8 mouse cellular contexts compared by ENCODE assay signal in the genomic region with DNA sequence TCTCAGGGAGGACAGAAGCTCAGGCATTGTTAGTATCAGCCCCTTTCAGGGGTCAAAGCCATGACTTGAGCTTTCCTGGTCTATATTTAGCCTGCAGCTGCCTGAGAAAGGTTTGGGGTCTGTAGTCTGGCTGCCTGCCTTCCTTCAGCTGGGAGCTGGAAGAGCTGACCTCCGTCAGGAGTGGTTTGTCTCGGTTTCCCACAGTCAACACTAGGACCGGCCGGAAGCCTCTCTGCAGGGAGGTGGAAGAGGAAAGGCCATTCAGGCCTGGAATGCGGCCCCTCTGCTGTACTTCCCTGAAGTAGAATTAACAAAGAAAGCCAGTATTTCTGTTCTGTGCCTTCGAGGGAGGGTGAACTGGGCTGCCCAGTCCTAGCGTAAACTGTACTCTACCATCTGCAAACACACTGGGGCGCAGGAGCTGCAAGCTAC.
DNase-seq lines count a peak whose midpoint lies in the region; ATAC-seq and TF ChIP-seq lines count a peak whose summit lies in the region.

No protein-coding gene starts in this region.

- no peak overlapping the region for H3K9ac ChIP-seq in forebrain, embryonic 11.5 days (ENCODE audit: low read length)
- no peak overlapping the region for H3K9ac ChIP-seq in forebrain, embryonic 15.5 days (replicated peaks)
- H3K9ac ChIP-seq in intestine, embryonic 16.5 days (ENCODE audit: low read depth, low read length) = peak overlapping the region; percentile 49; the same call in 1 of the 2 replicates

- H3K4me2 ChIP-seq in forebrain, embryonic 11.5 days (ENCODE audit: low read depth, low read length, severe bottlenecking) = no peak overlapping the region
- H3K4me2 ChIP-seq in forebrain, embryonic 15.5 days (replicated peaks) = no peak overlapping the region
- H3K4me2 ChIP-seq in intestine, embryonic 16.5 days (ENCODE audit: low read depth, low read length) = peak overlapping the region; percentile 50

- H3K27me3 ChIP-seq in forebrain, embryonic 11.5 days (ENCODE audit: control insufficient read depth, insufficient read depth, low read length) = no peaks in the 10 kb centered on the region
- no peaks in the 10 kb centered on the region for H3K27me3 ChIP-seq in forebrain, embryonic 15.5 days
- no peaks in the 10 kb centered on the region for H3K27me3 ChIP-seq in intestine, embryonic 16.5 days (replicated peaks; ENCODE audit: control insufficient read depth, insufficient read depth, low read length)

- H3K9me3 ChIP-seq in forebrain, embryonic 11.5 days (ENCODE audit: control insufficient read depth, low read length) = no peaks in the 10 kb centered on the region
- no peaks in the 10 kb centered on the region for H3K9me3 ChIP-seq in forebrain, embryonic 15.5 days
- H3K9me3 ChIP-seq in intestine, embryonic 16.5 days (ENCODE audit: control insufficient read depth, low read length) = no peaks in the 10 kb centered on the region

- WGBS in forebrain, embryonic 11.5 days = 27% methylated on average over 8 of the region's 8 CpGs
- 34% methylated on average over 8 of the region's 8 CpGs for WGBS in forebrain, embryonic 15.5 days
- WGBS in intestine, embryonic 16.5 days = 37% methylated on average over 8 of the region's 8 CpGs
- WGBS in lung, adult 2 months = 20% methylated on average over 8 of the region's 8 CpGs

- no peak overlapping the region for H3K4me3 ChIP-seq in forebrain, embryonic 11.5 days (ENCODE audit: low read depth, low read length)
- no peak overlapping the region for H3K4me3 ChIP-seq in forebrain, embryonic 15.5 days
- peak overlapping the region; percentile 46 for H3K4me3 ChIP-seq in intestine, embryonic 16.5 days (ENCODE audit: low read length)
- H3K4me3 ChIP-seq in lung, adult 2 months (replicated peaks; ENCODE audit: extremely low read depth, low read depth, low read length) = peak overlapping the region; percentile 63

- DNase-seq in forebrain, embryonic 11.5 days (ENCODE audit: low spot score) = peak; percentile 51
- peak; percentile 61 for DNase-seq in forelimb bud, embryonic 11.5 days (ENCODE audit: low read depth, low spot score)
- DNase-seq in lung, adult 2 months = peak; percentile 47
- peak; percentile 72 for DNase-seq in yolk sac, embryonic 10.5 days (ENCODE audit: low spot score)
- no peak for DNase-seq in left cerebral cortex, adult 11 months (ENCODE audit: low spot score)

- no peak for TF ChIP-seq CTCF in lung, adult 2 months (IDR thresholded peaks at IDR 0.05; ENCODE audit: insufficient read depth, low read length)

- TF ChIP-seq POLR2A in lung, adult 2 months (IDR thresholded peaks at IDR 0.05; ENCODE audit: borderline replicate concordance, extremely low read depth, low read depth, low read length) = peak; percentile 52; the same call in 1 of the 2 replicates

- H3K27ac ChIP-seq in forebrain, embryonic 11.5 days (ENCODE audit: low read depth, low read length) = peak overlapping the region; percentile 32; the same call in 1 of the 2 replicates
- no peak overlapping the region for H3K27ac ChIP-seq in forebrain, embryonic 15.5 days (replicated peaks)
- H3K27ac ChIP-seq in intestine, embryonic 16.5 days (ENCODE audit: low read length) = peak overlapping the region; percentile 86

- H3K36me3 ChIP-seq in forebrain, embryonic 11.5 days (ENCODE audit: control insufficient read depth, insufficient read depth, low read length) = no peaks in the 10 kb centered on the region
- no peaks in the 10 kb centered on the region for H3K36me3 ChIP-seq in forebrain, embryonic 15.5 days
- no peaks in the 10 kb centered on the region for H3K36me3 ChIP-seq in intestine, embryonic 16.5 days (ENCODE audit: control insufficient read depth, insufficient read depth, low read length)

- peaks cover 15% of the 10 kb centered on the region; the same call in 1 of the 2 replicates for H3K4me1 ChIP-seq in forebrain, embryonic 11.5 days (replicated peaks; ENCODE audit: control insufficient read depth, insufficient read depth, low read length)
- H3K4me1 ChIP-seq in forebrain, embryonic 15.5 days = peaks cover 12% of the 10 kb centered on the region
- peaks cover 32% of the 10 kb centered on the region for H3K4me1 ChIP-seq in intestine, embryonic 16.5 days (ENCODE audit: control insufficient read depth, insufficient read depth, low read length)
- H3K4me1 ChIP-seq in lung, adult 2 months (ENCODE audit: control insufficient read depth, insufficient read depth, low read length) = peaks cover 32% of the 10 kb centered on the region

- no peak for ATAC-seq in forebrain, embryonic 11.5 days (replicated peaks; ENCODE audit: low FRiP score)
- ATAC-seq in forebrain, embryonic 15.5 days (replicated peaks) = no peak
- ATAC-seq in intestine, embryonic 16.5 days = peak; percentile 47; the same call in 1 of the 2 replicates
- ATAC-seq in erythroblast, adult 5-6 weeks (replicated peaks; ENCODE audit: low FRiP score, poor library complexity, severe bottlenecking) = no peak

Comparison
In these comparisons a context has a peak if more than half of its experiments do, and no peak if none do; other contexts are left out.
1. H3K4me3 ChIP-seq: peak in intestine, embryonic 16.5 days (single experiment) and lung, adult 2 months (single experiment); none in forebrain, embryonic 11.5 days (single experiment) and forebrain, embryonic 15.5 days (single experiment).